Mouse (Mus musculus): ENCODE data around the gene Ltbp2. TPM values are rescaled to one million over a fixed set of nuclear protein-coding genes. Genes with fewer than 3 reads are reported as not detected.
A peak's percentile ranks its signal among the peaks of the same experiment; 100 is the strongest.

Ltbp2 gene
- polyA plus RNA-seq, 1 experiment from 2014 or later, result 1.7 TPM

- ATAC-seq (ENCODE audit: insufficient number of reproducible peaks, insufficient read depth, low FRiP score, low TSS enrichment, low read depth), result no peak
- Histone ChIP-seq H3K9ac (no peak overlapping the region), H3K4me1 (peaks cover 9% of the 10 kb centered on the region), H3K27me3 (no peaks in the 10 kb centered on the region), H3K4me2 (no peak overlapping the region), H3K9me3 (no peaks in the 10 kb centered on the region), H3K27ac (no peak overlapping the region), H3K4me3 (no peak overlapping the region), H3K36me3 (no peaks in the 10 kb centered on the region)
- 58% methylated on average over 4 of the region's 4 CpGs for WGBS
Measured at GRCm38 (mm10) chr12:84811510-84811909, 64.8 kb downstream of the Ltbp2 start.

DNA sequence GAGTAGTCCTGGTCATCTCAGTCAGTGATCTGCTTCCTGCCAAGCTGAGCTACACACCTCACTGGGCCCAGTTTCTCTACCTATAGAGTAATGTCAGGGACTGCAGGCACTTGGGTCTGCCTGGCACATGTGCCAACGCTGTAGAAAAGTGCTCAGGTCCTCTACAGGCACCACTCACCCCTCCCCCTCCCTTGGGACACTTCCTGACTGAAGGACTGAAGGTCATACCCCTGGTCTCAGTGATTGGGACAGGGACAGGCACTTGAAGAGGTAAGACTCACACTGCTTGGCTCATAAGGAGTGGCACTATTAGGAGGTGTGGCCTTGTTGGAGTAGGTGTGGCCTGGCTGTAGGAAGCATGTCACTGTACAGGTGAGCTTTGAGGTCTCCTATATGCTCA, 65.5 kb downstream of the Ltbp2 start:
- 64% methylated on average over 1 of the region's 1 CpGs for WGBS

GRCm38 (mm10) chr12:84809033-84809432, 67.3 kb downstream of the Ltbp2 start:
- ATAC-seq (ENCODE audit: insufficient number of reproducible peaks, insufficient read depth, low FRiP score, low TSS enrichment, low read depth), result no peak
- Histone ChIP-seq H3K27me3 (no peaks in the 10 kb centered on the region), H3K4me3 (no peak overlapping the region), H3K36me3 (no peaks in the 10 kb centered on the region), H3K4me1 (peaks cover 25% of the 10 kb centered on the region), H3K27ac (no peak overlapping the region), H3K4me2 (no peak overlapping the region), H3K9ac (no peak overlapping the region), H3K9me3 (no peaks in the 10 kb centered on the region)
- 70% methylated on average over 6 of the region's 6 CpGs for WGBS

More for the DNA sequence above, 65.5 kb downstream of the Ltbp2 start:
- Histone ChIP-seq H3K27ac (no peak overlapping the region), H3K9me3 (no peaks in the 10 kb centered on the region), H3K27me3 (no peaks in the 10 kb centered on the region), H3K36me3 (no peaks in the 10 kb centered on the region), H3K4me1 (peaks cover 16% of the 10 kb centered on the region), H3K4me2 (no peak overlapping the region), H3K9ac (no peak overlapping the region), H3K4me3 (no peak overlapping the region)
- no peak for ATAC-seq (ENCODE audit: insufficient number of reproducible peaks, insufficient read depth, low FRiP score, low TSS enrichment, low read depth)

- 78% methylated on average over 13 of the region's 13 CpGs for WGBS
- H3K4me3 ChIP-seq, result no peak overlapping the region
- no peak overlapping the region for H3K9ac ChIP-seq
- H3K36me3 ChIP-seq, result no peaks in the 10 kb centered on the region
- no peaks in the 10 kb centered on the region for H3K9me3 ChIP-seq
- ATAC-seq (ENCODE audit: insufficient number of reproducible peaks, insufficient read depth, low FRiP score, low TSS enrichment, low read depth), result no peak
- H3K4me2 ChIP-seq, result no peak overlapping the region
- H3K27me3 ChIP-seq, result no peaks in the 10 kb centered on the region
- H3K27ac ChIP-seq, result no peak overlapping the region
- H3K4me1 ChIP-seq, result peaks cover 25% of the 10 kb centered on the region
Measured at GRCm38 (mm10) chr12:84807351-84807750, 69.0 kb downstream of the Ltbp2 start.

DNA sequence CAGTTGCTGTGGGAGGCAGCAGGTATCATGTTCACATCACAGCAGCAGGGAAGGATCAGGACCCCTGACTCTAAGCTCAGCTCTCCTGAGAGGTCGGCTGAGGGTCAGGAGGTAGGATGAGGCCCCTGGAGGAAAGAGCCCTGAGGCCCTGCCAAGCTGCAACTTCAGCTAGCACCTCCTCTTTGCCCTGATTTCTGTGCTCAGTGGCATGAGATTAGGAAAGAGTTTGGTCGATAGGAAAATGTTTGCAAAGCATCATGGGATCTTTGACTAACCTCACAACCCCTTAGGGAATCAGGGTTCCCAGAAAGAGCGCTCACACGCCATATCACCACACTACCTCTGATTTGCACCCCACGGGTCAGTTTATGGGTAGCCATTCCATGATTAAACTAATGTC, 69.6 kb downstream of the Ltbp2 start:
- no peak overlapping the region for H3K9ac ChIP-seq
- no peak overlapping the region for H3K4me3 ChIP-seq
- no peak for ATAC-seq (ENCODE audit: insufficient number of reproducible peaks, insufficient read depth, low FRiP score, low TSS enrichment, low read depth)
- H3K4me1 ChIP-seq, result peaks cover 25% of the 10 kb centered on the region
- WGBS, result 46% methylated on average over 5 of the region's 5 CpGs
- H3K27me3 ChIP-seq, result no peaks in the 10 kb centered on the region
- H3K27ac ChIP-seq, result no peak overlapping the region
- H3K36me3 ChIP-seq, result no peaks in the 10 kb centered on the region
- H3K9me3 ChIP-seq, result no peaks in the 10 kb centered on the region
- H3K4me2 ChIP-seq, result no peak overlapping the region

DNA sequence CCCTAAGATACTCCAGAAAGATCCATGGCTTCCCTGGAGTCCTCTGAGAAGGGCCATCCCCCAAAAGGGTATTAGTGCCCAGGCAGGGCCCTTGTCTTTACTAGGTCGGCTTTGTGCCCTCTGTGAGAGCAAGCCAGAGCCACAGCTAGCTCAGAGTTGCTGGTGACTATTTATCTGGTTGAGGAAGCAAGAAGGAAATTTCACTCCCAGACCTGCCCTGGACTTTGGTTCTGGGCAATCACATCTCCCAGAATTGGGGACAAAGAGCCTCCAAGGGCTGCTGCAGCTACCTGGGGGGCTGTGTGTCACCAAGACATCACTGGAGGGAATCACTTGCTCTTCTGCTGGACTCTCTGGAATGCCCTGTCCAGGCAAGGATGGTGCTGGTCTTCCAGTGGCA, 70.3 kb downstream of the Ltbp2 start:
- H3K4me3 ChIP-seq, result no peak overlapping the region
- WGBS, result 91% methylated on average over 1 of the region's 1 CpGs
- H3K9ac ChIP-seq, result no peak overlapping the region
- peaks cover 25% of the 10 kb centered on the region for H3K4me1 ChIP-seq
- no peaks in the 10 kb centered on the region for H3K9me3 ChIP-seq
- no peaks in the 10 kb centered on the region for H3K27me3 ChIP-seq
- H3K36me3 ChIP-seq, result no peaks in the 10 kb centered on the region
- H3K4me2 ChIP-seq, result no peak overlapping the region
- ATAC-seq (ENCODE audit: insufficient number of reproducible peaks, insufficient read depth, low FRiP score, low TSS enrichment, low read depth), result no peak
- no peak overlapping the region for H3K27ac ChIP-seq

- H3K36me3 ChIP-seq, result no peaks in the 10 kb centered on the region
- no peaks in the 10 kb centered on the region for H3K9me3 ChIP-seq
- no peak; the same call in 1 of the 2 replicates for ATAC-seq (ENCODE audit: insufficient number of reproducible peaks, insufficient read depth, low FRiP score, low TSS enrichment, low read depth)
- peaks cover 28% of the 10 kb centered on the region for H3K4me1 ChIP-seq
- H3K4me2 ChIP-seq, result no peak overlapping the region
- 64% methylated on average over 9 of the region's 9 CpGs for WGBS
- no peak overlapping the region for H3K4me3 ChIP-seq
- peak overlapping the region; percentile 11; the same call in 1 of the 2 replicates for H3K27ac ChIP-seq
- no peak overlapping the region for H3K9ac ChIP-seq
- H3K27me3 ChIP-seq, result no peaks in the 10 kb centered on the region
Measured at GRCm38 (mm10) chr12:84805228-84805842, 71.0 kb downstream of the Ltbp2 start.

DNA sequence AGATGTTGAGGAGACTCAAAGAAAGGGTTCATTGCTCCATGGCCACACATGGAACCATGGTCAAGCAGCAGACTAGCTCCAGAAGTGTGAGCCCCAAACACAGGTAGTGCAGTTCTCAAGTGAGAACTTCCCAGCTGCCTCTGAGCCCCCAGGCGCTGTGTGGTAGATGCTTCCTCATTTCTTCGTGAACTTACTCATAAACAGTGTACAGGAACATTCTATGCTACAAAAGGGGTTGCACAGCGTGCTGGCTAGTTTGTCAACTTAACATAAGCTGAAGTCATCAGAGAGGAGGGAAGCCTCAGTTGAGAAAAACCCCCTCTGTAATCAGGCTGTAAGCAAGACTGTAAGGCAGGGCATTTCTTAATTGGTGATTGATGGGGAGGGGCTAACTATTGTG, 73.7 kb downstream of the Ltbp2 start:
- Histone ChIP-seq H3K4me3 (no peak overlapping the region), H3K4me1 (peaks cover 29% of the 10 kb centered on the region), H3K36me3 (no peaks in the 10 kb centered on the region), H3K4me2 (no peak overlapping the region), H3K9ac (no peak overlapping the region), H3K27ac (no peak overlapping the region), H3K9me3 (no peaks in the 10 kb centered on the region), H3K27me3 (no peaks in the 10 kb centered on the region)
- ATAC-seq (ENCODE audit: insufficient number of reproducible peaks, insufficient read depth, low FRiP score, low TSS enrichment, low read depth), result no peak
- WGBS, result 83% methylated on average over 3 of the region's 3 CpGs

DNA sequence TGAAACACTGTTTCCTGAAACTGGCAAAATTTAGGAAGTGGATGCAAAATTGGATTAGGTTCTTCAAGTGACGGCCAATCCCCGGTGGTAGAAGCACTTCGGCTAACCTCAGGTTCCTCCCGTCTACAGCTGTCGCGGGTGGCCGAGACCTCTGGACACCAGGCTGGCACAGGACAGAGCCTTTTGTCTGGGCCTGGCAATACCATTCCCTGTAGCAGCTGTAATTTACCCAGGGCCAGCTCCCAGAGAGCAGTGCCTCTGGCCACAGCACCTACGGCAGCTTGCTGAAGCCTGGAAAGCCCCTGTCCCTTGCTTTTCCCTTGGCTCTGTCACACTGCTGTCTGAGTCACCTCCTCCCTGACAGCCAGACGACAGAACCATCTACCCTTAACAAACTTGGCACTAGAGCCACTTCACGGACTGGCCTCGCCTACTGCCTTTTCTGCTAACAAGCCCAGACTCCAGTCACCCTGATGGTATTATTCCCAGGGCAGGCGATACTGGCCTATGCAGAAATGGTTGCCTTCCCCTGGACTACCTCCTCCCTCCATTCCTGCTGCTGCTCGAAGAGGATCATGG, 74.7 kb downstream of the Ltbp2 start:
- no peak overlapping the region for H3K4me3 ChIP-seq
- H3K27ac ChIP-seq, result no peak overlapping the region
- WGBS, result 84% methylated on average over 13 of the region's 13 CpGs
- no peak for ATAC-seq (ENCODE audit: insufficient number of reproducible peaks, insufficient read depth, low FRiP score, low TSS enrichment, low read depth)
- H3K9ac ChIP-seq, result no peak overlapping the region
- peaks cover 21% of the 10 kb centered on the region for H3K4me1 ChIP-seq
- H3K27me3 ChIP-seq, result no peaks in the 10 kb centered on the region
- H3K36me3 ChIP-seq, result no peaks in the 10 kb centered on the region
- H3K4me2 ChIP-seq, result no peak overlapping the region
- H3K9me3 ChIP-seq, result no peaks in the 10 kb centered on the region

- ATAC-seq (ENCODE audit: insufficient number of reproducible peaks, insufficient read depth, low FRiP score, low TSS enrichment, low read depth), result no peak
Measured at GRCm38 (mm10) chr12:84800419-84800818, 75.9 kb downstream of the Ltbp2 start.

GRCm38 (mm10) chr12:84799086-84799485, 77.2 kb downstream of the Ltbp2 start:
- H3K4me1 ChIP-seq, result peaks cover 4% of the 10 kb centered on the region; the same call in 1 of the 2 replicates
- no peaks in the 10 kb centered on the region for H3K36me3 ChIP-seq
- WGBS, result 95% methylated on average over 13 of the region's 13 CpGs
- H3K9me3 ChIP-seq, result no peaks in the 10 kb centered on the region
- no peak overlapping the region for H3K4me2 ChIP-seq
- H3K27me3 ChIP-seq, result no peaks in the 10 kb centered on the region
- H3K27ac ChIP-seq, result no peak overlapping the region
- no peak overlapping the region for H3K4me3 ChIP-seq
- no peak overlapping the region for H3K9ac ChIP-seq
- no peak for ATAC-seq (ENCODE audit: insufficient number of reproducible peaks, insufficient read depth, low FRiP score, low TSS enrichment, low read depth)

More at GRCm38 (mm10) chr12:84800419-84800818, 75.9 kb downstream of the Ltbp2 start:
- Histone ChIP-seq H3K9ac (no peak overlapping the region), H3K27me3 (no peaks in the 10 kb centered on the region), H3K36me3 (no peaks in the 10 kb centered on the region), H3K4me1 (peaks cover 9% of the 10 kb centered on the region), H3K27ac (no peak overlapping the region), H3K4me3 (no peak overlapping the region), H3K9me3 (no peaks in the 10 kb centered on the region), H3K4me2 (no peak overlapping the region)
- WGBS, result 74% methylated on average over 4 of the region's 4 CpGs

DNA sequence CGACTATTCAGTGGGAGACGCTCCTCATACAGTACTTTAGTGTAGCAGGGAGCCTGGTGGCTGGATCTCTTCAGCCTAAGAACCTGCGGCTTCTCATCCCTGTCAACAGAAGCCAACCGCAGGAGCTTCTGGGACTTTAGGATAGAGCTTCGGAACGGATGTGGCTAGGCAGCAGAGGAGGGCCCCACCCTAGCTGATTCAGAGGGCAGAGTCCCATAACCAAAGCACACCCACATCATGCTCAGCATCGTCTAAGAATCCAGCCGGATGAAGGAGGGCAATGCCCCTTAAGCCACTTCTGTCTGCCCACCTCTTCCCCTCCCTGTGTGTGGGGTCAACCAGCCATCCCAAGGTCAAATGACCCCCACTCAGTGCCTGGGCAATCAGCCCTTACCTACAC, 81.7 kb downstream of the Ltbp2 start:
- H3K4me2 ChIP-seq, result no peak overlapping the region
- H3K27me3 ChIP-seq, result no peaks in the 10 kb centered on the region
- H3K4me1 ChIP-seq, result peaks cover 5% of the 10 kb centered on the region; the same call in 1 of the 2 replicates
- no peak for ATAC-seq (ENCODE audit: insufficient number of reproducible peaks, insufficient read depth, low FRiP score, low TSS enrichment, low read depth)
- H3K27ac ChIP-seq, result no peak overlapping the region
- H3K9ac ChIP-seq, result no peak overlapping the region
- H3K36me3 ChIP-seq, result no peaks in the 10 kb centered on the region
- H3K9me3 ChIP-seq, result no peaks in the 10 kb centered on the region
- H3K4me3 ChIP-seq, result no peak overlapping the region
- 92% methylated on average over 8 of the region's 8 CpGs for WGBS

Data from embryonic facial prominence, embryonic 13.5 days (tissue).